9 mouse cellular contexts compared by ENCODE assay signal in genomic region chr12:17795660-17796278, GRCm38 (mm10).
DNase-seq lines count a peak whose midpoint lies in the region; ATAC-seq and TF ChIP-seq lines count a peak whose summit lies in the region.
"Had no signal": no experiment of that assay in that cellular context is flagged by ENCODE, and none has a peak within 500 bp of the region (broad histone marks: within the 10 kb centered on the region; RNA-seq: fewer than 3 reads in every experiment).

No protein-coding gene starts in this region.

- no peak for ATAC-seq in heart, postnatal 0 days (ENCODE audit: insufficient read depth, low read depth)
- 0 out of 2 replicates have a peak, but pooled peaks have one; percentile 23 for ATAC-seq in lung, embryonic 15.5 days (ENCODE audit: borderline replicate concordance, extremely low read depth, low FRiP score, low TSS enrichment)

- TF ChIP-seq CTCF in heart, postnatal 0 days (IDR thresholded peaks at IDR 0.05; ENCODE audit: low read depth) = peak; percentile 62

- no peak overlapping the region for H3K4me2 ChIP-seq in heart, postnatal 0 days (ENCODE audit: low read depth, low read length)
- H3K4me2 ChIP-seq in lung, embryonic 15.5 days = no peak overlapping the region

- H3K27ac ChIP-seq in heart, postnatal 0 days (ENCODE audit: low read depth) = no peak overlapping the region
- H3K27ac ChIP-seq in lung, embryonic 15.5 days = no peak overlapping the region

- H3K27me3 ChIP-seq in heart, postnatal 0 days (ENCODE audit: control insufficient read depth, insufficient read depth, low read length) = no peaks in the 10 kb centered on the region
- no peaks in the 10 kb centered on the region for H3K27me3 ChIP-seq in lung, embryonic 15.5 days

- DNase-seq in CD4-positive, CD25-positive, alpha-beta regulatory T cell, adult 2 months (ENCODE audit: low read depth, low spot score) = peak; percentile 85
- DNase-seq in R1 (ENCODE audit: low read depth, low spot score) = peak; percentile 51
- peak; percentile 91 to 94 for DNase-seq in cerebellum, postnatal 14 days
- DNase-seq in heart, postnatal 0 days (ENCODE audit: low spot score) = peak; percentile 10
- peak; percentile 64 for DNase-seq in large intestine, adult 2 months (ENCODE audit: low read depth, low spot score)
- DNase-seq in right cerebral cortex, adult 2 months (ENCODE audit: low spot score in 2 of 2) = peak; percentile 69 to 71
- DNase-seq in MN1 (ENCODE audit: low spot score) = no peak

- H3K4me1 ChIP-seq in heart, postnatal 0 days (ENCODE audit: control insufficient read depth, insufficient read depth) = no peaks in the 10 kb centered on the region
- H3K4me1 ChIP-seq in lung, embryonic 15.5 days = no peaks in the 10 kb centered on the region

- 60% methylated on average over 3 of the region's 3 CpGs for WGBS in heart, postnatal 0 days
- WGBS in large intestine, adult 2 months = 65% methylated on average over 3 of the region's 3 CpGs
- 65% methylated on average over 3 of the region's 3 CpGs for WGBS in lung, embryonic 15.5 days

- H3K4me3 ChIP-seq in heart, postnatal 0 days (ENCODE audit: low read depth, low read length) = no peak overlapping the region
- H3K4me3 ChIP-seq in lung, embryonic 15.5 days = no peak overlapping the region
- H3K4me3 ChIP-seq: myocyte had no signal

- no peak overlapping the region for H3K9ac ChIP-seq in heart, postnatal 0 days (replicated peaks; ENCODE audit: low read depth, low read length)
- no peak overlapping the region for H3K9ac ChIP-seq in lung, embryonic 15.5 days

- no peaks in the 10 kb centered on the region for H3K9me3 ChIP-seq in heart, postnatal 0 days (replicated peaks; ENCODE audit: control insufficient read depth, low read length)
- H3K9me3 ChIP-seq in lung, embryonic 15.5 days = no peaks in the 10 kb centered on the region

- TF ChIP-seq EP300 in heart, postnatal 0 days (IDR thresholded peaks at IDR 0.05; ENCODE audit: low read depth) = no peak

- H3K36me3 ChIP-seq in heart, postnatal 0 days (replicated peaks; ENCODE audit: control insufficient read depth, insufficient read depth, low read length) = no peaks in the 10 kb centered on the region; the same call in 1 of the 2 replicates
- H3K36me3 ChIP-seq in lung, embryonic 15.5 days = peaks cover 6% of the 10 kb centered on the region; the same call in 1 of the 2 replicates
